Mouse (Mus musculus): ENCODE results near the gene Olfr780.
"Not testable (repeated sequence)": the region's sequence is repeated elsewhere in the genome, so short reads cannot be mapped to it uniquely, and the experiment has no call there.

DNA sequence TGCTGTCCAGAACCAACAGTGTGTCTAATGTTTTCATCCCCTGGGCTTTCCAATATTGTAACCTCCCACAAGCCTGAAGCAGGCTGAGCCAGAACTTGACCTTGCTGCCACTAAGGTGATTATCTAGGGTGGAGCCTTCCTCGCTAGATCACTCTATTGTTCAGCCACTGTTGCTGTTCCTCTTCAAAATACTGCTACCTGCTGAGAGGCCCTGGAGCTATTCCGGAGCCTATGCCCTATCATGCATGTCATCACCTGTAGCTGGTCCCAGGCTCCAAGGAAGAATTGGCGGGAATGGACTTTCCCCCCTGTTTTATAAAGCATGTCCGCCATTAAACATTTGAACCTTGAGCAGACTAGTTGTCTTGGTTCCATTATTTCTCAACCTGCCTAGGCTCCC is 38.6 kb downstream of the Olfr780 start:
- not testable (repeated sequence) for TF ChIP-seq POLR2A (IDR thresholded peaks at IDR 0.05; ENCODE audit: extremely low read depth, insufficient read depth, low read length); CTCF (IDR thresholded peaks at IDR 0.05; ENCODE audit: low read depth, low read length)

All from liver, adult 2 months (tissue).